Mouse (Mus musculus): ENCODE results near the gene Sntg2.

The Sntg2 gene

GRCm38 (mm10) chr12:30372933-30373501 is at the start of gene Sntg2:
Gene Sntg2 (minus strand): TSS chr12:30373375.
- peak; percentile 67 for DNase-seq

DNA sequence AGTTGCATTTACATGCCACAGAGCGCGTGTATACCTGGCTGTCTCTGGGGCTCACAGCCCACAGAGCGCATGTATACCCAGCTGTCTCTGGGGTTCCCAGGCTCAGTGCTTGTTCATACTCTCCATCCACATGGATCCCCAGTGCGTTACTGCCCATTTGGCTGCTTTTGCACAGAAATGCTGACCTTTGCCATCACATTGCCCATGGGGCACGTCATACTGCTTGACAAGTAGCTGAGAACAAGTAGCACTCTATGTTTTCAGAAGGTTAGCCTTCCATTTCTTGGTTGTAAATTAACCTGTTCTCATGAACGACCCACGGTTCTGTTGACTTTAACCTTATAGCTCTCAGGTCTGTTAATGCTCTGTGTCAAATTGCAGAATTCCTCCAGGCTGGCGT is 43.4 kb upstream of the Sntg2 start:
- DNase-seq = no peak

DNA sequence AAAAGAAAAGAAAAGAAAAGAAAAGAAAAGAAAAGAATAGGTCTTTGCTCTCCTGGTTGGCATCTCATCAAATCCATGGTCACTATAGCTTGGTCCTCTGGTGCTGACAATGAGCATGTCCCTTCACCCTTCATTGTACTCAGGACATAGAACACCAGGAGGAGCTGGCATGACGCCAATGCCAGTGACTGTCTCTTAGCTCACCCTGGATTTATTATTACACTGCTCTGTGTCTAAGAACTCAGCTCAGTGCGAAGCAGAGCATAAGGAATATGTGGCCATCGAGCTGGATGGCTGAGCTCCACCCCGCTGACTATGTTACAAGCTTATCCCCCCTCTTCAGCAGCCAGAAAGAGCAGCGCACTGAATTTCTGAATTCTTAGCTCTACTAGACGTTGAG is 42.8 kb upstream of the Sntg2 start:
- DNase-seq = no peak

GRCm38 (mm10) chr12:30402651-30403050 is 29.5 kb upstream of the Sntg2 start:
- DNase-seq = no peak

DNA sequence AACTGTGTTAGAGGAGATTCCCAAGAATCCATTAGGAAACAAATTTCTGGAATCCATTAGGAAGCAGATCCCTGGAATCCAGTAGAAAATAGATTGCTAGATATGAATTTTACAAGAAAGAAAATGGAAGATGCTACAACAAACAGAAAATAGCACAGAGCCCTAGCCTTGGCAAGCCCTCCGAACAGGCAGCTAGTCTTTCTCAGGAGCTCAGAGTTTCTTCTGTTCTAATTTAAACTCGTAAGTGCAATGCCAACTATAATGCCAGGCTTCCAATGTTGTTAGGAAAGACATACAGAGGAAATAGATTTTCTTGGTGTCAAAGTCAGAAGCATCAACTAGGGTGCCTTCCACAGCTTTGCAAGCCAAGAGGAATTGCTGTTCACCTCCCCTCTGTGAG is 27.4 kb upstream of the Sntg2 start:
- no peak for DNase-seq

DNA sequence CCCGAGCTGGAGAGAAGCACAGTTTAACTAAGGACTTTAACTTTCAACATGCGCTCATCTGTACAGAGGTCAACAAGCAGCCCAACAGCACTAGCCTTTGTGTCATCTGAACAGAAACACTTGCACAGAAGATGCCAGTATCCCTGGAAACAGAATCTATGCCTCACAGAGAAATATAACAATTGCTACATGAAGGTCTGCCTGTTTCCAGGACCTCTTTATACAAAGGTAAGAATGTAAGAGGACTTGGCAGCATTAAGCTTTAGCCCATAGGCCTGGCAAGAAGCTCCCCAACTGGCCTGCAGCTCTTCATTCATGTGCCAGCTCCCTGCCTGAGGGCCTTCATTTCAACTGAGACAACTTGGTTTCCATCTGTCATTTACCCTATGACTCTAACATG is 26.9 kb upstream of the Sntg2 start:
- DNase-seq = no peak

GRCm38 (mm10) chr12:30372293-30372692 is 882 bp downstream of the Sntg2 start:
- DNase-seq = no peak

DNA sequence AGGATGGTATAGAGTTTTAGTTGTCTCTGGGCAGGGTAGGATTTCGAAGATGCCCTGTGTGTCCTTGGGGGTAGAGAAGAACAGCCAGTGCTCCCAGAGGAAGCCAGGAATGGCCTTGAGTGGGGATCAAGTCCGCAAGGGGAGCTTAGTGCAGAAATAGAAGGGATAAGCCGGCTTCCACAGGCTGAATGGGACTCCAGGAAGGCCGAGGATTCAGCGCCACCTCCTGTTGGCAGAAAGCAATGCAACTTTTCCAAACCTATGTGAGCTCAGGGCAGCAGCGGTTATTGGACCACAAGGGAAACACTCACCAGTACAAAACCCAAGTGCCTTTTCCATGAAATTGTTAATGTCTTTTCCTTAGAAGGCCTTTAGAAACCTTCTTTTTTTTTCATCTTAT is 3.4 kb downstream of the Sntg2 start:
- DNase-seq = peak; percentile 70

DNA sequence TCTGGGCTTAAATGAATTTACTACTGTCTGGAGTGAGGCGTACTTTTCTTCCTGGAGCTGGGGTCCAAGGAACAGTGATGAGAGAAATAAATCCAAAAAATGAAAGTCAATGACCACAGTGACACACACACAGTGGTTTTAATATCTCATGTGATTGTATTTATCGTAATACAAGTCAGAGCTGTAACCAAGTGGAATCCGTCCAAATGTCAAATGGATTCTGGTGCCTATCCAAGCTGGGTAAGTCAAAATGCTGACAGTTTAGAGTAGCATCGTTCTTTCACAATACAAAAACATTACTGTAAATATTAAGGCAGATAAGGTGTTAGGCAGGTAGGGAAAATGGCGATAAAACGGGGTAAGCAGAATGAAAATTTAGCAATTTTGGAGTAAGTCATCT is 4.0 kb downstream of the Sntg2 start:
- DNase-seq = no peak

DNA sequence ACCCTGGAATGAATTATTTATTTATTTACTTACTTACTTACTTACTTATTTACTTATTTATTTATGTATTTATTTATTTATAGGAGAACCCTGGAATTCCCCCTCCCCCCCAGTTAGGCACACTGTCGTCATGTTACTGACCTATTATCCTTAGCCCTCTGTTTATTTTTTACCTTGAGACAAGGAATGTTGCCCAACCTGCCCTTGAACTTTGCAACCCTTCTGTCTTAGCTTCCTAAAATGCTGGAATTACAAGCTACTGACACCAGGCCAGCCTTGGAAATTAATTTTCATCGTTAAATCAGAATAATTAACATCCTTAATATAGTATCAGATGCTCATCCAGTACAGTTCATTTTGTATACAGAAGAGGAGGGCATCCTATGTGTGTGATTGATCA is 10.9 kb downstream of the Sntg2 start:
- DNase-seq = no peak

DNA sequence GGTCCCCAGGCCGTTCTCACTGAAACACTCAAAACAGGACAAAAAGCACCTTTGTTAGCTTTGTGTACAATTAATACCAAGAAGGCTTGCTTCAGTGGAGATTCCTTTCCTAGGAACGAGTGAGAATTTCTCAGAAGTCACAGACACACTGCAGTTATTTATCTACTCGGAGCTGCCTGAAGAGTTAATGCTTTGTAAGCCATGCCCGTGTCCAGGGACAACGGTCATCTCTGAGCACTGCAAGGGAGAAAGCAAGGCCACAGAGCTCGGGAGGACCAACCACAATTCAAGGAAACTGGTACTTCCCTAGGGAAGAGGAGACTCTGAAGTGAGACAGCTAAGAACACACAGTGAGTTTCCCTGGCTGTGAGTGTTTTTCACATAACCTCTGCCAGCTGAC is 15.5 kb downstream of the Sntg2 start:
- no peak for DNase-seq

- DNase-seq = no peak
Observed at GRCm38 (mm10) chr12:30352393-30352792, 20.8 kb downstream of the Sntg2 start.

GRCm38 (mm10) chr12:30348036-30348435 is 25.1 kb downstream of the Sntg2 start:
- DNase-seq = no peak

DNA sequence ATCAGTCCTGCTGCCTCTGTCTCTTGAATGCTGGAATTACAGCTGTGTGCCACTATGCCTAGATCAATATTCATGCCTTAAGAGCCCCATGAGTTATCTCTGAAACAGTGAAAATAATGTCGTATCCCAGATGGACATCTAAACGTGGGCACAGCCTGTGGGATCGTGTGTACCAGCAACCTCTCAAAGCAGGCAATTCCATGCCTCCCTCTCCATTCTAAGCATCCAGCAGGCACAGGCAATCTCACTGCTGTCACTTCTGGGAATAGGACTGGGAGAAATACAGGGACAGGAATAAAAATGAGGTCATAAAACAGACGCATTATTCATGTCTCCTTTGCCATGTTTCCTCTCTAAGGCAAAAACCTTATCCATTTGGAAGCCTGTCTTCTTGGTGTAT is 25.9 kb downstream of the Sntg2 start:
- DNase-seq = peak; percentile 6

GRCm38 (mm10) chr12:30344806-30345205 is 28.4 kb downstream of the Sntg2 start:
- no peak for DNase-seq

- DNase-seq = no peak
Observed at GRCm38 (mm10) chr12:30336301-30336700, 36.9 kb downstream of the Sntg2 start.

DNA sequence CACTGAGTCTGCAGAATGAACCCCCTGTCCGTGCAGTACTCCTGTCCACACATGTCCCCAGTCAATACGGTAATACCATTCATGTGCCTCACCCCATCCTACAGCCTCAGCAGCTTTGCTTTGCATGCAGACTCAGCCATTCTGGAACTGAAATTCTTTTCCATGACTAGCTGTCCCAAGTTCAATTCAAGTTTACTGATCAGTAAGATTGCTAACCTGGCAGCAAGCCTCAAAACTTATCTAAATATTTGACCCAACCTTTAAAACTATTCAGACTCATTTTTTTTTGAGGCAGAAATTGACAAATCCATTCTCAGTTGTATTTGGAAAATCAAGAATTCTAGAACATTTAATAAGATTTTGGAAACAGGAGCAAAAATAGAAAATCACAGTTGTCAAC is 38.7 kb downstream of the Sntg2 start:
- DNase-seq = no peak

DNA sequence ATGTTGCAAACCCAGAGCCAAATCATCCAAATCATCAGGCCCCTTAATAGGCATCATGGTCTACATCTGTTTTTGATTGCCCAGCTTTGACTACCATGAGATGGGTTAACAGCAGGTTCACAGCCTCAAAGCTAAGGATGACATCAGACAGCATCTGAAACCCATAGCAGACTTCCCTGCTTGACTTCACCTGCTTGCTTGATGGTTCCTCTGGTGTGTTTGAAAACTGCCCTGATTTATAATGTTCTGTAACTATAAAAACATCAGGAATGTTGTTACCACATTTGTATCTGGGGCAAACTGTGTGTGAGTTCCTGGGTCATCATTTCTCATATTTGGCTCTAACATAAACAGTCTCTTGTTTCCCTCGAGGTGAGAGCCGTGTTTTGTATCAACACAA is 55.2 kb downstream of the Sntg2 start:
- DNase-seq = no peak

DNA sequence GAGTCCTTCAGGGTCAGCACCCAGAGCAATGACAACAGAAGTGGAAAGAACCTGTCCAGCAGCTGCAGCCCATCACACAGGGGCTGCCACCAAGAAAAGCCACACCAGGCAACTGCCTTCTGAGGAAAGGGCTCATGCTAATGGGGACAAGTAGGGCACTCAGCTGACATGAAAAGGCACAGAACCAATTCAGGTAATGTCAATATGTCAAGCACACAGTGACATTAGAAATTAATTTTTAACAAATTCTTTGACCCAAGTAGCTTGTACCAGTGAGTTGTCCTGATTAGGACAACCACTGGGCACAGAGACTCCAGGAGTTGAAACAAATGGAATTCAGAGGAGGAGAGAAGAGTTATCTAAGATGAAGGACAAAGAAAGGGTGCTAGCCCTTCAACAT is 60.2 kb downstream of the Sntg2 start:
- DNase-seq = no peak

- peak; percentile 19 for DNase-seq
Observed at GRCm38 (mm10) chr12:30308197-30308939, 64.8 kb downstream of the Sntg2 start.

DNA sequence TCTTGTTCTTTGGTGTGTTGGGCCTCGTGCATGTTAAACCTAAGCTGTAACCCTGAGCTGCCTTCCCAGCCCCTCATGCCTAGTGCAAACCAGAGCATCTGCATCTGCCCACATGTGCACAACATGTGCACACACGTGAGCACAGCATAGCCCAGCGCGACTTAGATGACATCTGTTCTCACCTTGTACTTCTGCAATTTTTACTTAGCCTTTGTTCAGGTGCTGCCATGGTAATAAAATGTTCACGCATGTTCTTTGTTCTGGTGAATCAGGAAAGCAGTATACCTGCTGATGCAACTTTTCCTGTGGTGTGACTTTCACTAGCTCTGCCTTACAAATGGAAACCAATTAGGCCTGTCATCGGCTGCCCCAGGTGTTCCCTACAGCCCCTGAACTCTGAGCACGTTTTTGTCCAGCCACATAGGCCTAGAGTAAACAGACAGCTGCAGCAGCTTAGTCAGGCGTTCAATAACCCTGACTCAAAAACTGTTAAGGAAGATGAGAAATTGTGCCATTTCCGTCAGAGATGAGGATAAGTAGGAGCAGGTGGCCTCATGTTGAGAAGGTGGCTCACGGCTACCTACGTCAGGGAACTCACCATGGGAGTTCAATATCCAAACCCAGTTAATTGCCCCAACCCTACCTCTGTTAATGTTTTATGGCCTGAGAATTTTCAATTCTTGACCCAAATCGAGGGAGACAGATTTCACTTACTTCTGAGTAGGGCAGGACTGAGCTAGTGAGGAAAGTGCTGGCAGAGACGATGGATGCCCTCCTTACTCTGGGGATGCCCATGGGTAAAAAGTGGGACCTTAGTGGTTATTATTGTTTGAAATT is 80.2 kb downstream of the Sntg2 start:
- DNase-seq = no peak

GRCm38 (mm10) chr12:30286888-30287573 is 86.1 kb downstream of the Sntg2 start:
- DNase-seq = peak; percentile 65

GRCm38 (mm10) chr12:30283741-30284140 is 89.4 kb downstream of the Sntg2 start:
- DNase-seq = no peak

All from layer of hippocampus, adult 9-11 months (tissue).